Mouse (Mus musculus): ENCODE data around the gene Gm17617. TPM values are rescaled to one million over a fixed set of nuclear protein-coding genes. Genes with fewer than 3 reads are reported as not detected.

The Gm17617 gene
- polyA plus RNA-seq, 1 experiment from 2014 or later: not detected

Other genes with a start within 250 kb of the Gm17617 start
- gene Unc5a, start 184.1 kb downstream of the Gm17617 start, polyA plus RNA-seq (2016; fragmentation: Nextera tagmentation; extraction: Ambion mirVana): 2.8 TPM in 2 replicates
- gene Hk3, start 112.2 kb downstream of the Gm17617 start, polyA plus RNA-seq (2016; fragmentation: Nextera tagmentation; extraction: Ambion mirVana): 1.1 and 1.4 TPM in 2 replicates
- 23.2 and 24.1 TPM in 2 replicates for gene Uimc1, start 33.2 kb downstream of the Gm17617 start, polyA plus RNA-seq (2016; fragmentation: Nextera tagmentation; extraction: Ambion mirVana)
- gene Zfp346, start 28.2 kb downstream of the Gm17617 start, polyA plus RNA-seq (2016; fragmentation: Nextera tagmentation; extraction: Ambion mirVana): 21.8 and 22.9 TPM in 2 replicates
- 0.25 and 0.35 TPM in 2 replicates for gene Fgfr4, start 19.1 kb upstream of the Gm17617 start, polyA plus RNA-seq (2016; fragmentation: Nextera tagmentation; extraction: Ambion mirVana)
- 70.7 and 72.9 TPM in 2 replicates for gene Nsd1, start 76.2 kb upstream of the Gm17617 start, polyA plus RNA-seq (2016; fragmentation: Nextera tagmentation; extraction: Ambion mirVana)
- gene Prelid1, start 187.0 kb upstream of the Gm17617 start, polyA plus RNA-seq (2016; fragmentation: Nextera tagmentation; extraction: Ambion mirVana): 494 and 539 TPM in 2 replicates
- gene Rab24, start 188.4 kb upstream of the Gm17617 start, polyA plus RNA-seq (2016; fragmentation: Nextera tagmentation; extraction: Ambion mirVana): 72.7 and 82.3 TPM in 2 replicates
- gene Mxd3, start 196.3 kb upstream of the Gm17617 start, polyA plus RNA-seq (2016; fragmentation: Nextera tagmentation; extraction: Ambion mirVana): 24.2 and 28.1 TPM in 2 replicates
- 105 and 107 TPM in 2 replicates for gene Lman2, start 229.2 kb upstream of the Gm17617 start, polyA plus RNA-seq (2016; fragmentation: Nextera tagmentation; extraction: Ambion mirVana)
- 0.41 and 0.52 TPM in 2 replicates for gene Rgs14, start 236.2 kb upstream of the Gm17617 start, polyA plus RNA-seq (2016; fragmentation: Nextera tagmentation; extraction: Ambion mirVana)

Measured in midbrain, embryonic 10.5 days (tissue).